Mouse (Mus musculus): ENCODE data around the gene Lcn2. TPM values are rescaled to one million over a fixed set of nuclear protein-coding genes. Genes with fewer than 3 reads are reported as not detected.

The Lcn2 gene
- total RNA-seq, 2 experiments from 2014 or later, result 1.7 to 2.1 TPM

DNA sequence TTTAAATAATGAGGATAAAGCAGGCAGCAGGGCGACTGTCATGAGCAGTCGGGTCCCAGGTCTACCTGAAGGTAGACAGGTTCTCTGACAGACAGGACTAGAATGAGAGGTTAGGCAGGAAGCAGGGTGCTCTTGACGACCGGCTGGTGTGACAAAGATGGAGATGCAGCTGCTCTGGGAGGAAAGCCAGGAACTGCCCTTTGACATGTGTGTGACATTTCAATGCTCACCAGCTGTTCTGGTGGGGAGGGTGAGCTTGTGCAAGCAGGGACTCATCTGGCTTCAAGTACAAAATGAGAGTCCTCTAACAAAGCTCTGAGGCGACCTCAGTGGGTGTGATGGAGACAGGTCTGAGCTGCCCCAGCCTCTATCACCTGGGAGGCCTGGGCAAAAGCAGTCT, 25.9 kb upstream of the Lcn2 start:
- DNase-seq (ENCODE audit: low spot score in 2 of 2), result no peak

DNA sequence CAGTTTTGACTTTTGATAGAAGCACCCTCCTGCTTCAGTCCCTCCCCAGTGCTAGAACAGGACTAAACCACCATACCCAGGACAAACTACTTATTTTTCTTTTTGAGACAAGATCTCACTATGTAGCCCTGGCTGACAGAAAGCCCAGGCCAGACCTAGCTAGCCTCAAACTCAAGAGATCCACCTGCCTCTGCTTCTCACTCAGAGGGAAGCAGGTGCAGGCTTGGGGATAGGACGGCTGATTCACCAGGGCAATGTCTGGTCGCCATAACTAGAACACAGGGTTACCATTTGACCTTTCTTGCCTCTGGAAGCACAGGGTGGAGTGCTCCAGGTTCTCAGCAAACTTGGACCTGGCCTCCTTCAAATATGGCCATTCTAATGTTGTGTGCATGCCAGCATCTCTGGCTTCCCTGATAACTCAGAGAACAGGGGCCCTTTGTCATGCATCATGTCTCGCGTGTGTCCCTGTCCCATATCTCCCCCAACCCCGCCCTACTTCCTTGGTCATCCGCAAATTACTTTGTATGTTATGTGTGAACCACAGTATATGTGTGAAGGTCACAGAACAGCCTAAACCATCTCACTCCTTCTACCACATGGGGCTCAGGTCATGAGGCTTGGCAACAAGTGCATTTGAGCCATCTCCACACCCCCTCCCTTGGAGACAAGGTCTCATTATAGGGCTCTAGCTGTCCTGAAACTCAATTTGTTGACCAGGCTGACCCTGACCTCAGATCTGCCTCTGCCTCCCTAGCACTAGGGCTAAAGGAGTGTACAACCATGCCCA, 24.9 kb upstream of the Lcn2 start:
- no peak for DNase-seq (ENCODE audit: low spot score in 2 of 2)

DNA sequence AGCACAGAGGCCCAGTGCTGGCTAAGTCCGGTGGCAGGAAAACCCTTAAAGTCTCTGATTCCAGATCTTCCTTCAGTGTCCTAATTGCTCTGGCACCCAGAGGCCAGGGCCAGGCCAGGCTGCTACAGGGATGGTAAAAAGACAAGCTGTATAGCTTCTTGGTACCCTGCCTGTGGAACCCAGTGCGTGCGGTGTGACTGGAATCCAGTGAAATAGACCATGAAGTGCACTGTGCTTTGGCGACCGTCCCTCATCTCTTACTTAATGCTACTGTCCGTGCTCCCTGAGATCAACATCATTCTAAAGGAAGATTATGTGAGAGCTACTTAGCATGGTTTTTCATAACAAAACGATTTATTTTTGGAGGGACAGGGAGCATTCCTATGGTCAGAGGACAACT, 23.4 kb upstream of the Lcn2 start:
- no peak for DNase-seq (ENCODE audit: low spot score in 2 of 2)

DNA sequence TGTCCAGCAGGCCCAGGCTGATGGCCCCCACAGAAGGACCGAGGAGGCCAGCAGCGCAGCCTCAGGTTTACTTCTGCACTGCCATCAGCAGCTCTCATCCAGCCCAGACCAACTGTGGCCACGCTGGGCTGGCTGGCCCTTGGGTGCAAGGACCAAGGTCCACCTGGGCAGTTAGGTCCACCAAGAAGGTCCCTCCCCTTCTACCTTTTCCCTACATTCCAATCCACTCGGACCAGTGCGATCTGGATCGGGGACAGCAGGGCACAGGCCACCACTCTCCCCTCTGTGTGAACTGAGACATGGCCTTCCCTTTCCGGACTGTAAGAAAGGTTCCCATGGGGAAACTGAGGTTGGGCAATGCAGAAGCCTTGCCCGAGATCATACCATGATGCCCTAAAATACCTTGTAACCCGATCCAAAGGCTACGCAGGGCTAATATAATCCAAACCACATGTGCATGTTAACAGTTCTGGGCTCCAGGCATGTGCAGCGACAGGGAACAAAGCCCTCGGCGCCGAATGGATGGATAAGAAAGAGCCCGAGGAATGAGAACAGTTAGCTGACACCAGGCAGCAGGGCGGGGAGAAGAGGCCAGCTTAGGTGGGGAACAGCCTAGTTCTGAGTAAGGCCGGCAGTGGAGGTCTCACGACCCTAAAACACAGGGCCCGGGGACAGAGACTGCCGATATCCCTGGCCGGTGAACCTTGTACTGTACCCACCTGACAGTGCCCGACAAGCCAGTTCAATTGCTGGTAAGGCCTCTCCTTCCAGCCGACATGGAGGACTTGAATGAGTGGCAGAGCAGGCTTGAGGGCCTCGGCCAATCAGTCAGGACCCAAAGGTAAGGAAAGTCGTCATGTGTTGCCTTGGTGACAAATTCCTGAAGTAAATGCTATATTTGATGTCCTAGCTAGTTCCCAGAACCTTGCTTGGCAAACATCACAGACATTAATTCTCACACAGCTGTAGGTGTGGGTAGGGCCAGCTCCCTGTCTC, 20.7 kb upstream of the Lcn2 start:
- no peak for DNase-seq (ENCODE audit: low spot score in 2 of 2)

DNA sequence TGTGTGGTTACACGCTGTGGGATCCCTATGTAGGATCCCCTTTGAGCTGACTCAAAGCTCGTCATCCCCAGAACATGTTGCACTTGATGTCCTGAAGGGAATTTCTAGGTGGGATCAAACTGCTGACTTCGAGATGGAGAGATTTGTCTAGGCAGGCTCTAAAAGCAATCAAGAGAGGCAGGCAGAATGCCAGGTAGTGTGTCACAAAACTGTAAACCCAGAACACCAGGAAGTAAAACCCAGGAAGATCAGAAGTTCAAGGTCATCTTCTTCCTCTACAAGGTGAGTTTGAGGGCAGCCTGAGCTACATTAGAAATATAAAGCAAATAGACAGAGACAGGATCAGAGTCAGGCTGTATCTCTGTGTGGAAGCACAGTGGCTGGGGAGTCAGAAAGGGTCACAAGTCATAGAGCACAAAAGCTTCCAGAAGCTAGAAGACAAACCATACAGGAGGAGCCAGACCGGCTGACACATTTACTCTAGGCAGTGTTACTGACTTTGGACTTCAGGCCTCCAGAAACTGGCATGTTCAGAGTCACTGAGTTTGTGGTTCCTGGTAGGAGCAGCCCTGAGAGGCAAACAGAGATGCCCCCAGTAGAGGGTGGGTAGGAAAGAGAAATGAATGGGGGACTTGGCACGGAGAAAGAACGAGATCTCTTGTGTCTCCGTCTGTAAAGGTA, 19.2 kb upstream of the Lcn2 start:
- no peak for DNase-seq (ENCODE audit: low spot score in 2 of 2)

DNA sequence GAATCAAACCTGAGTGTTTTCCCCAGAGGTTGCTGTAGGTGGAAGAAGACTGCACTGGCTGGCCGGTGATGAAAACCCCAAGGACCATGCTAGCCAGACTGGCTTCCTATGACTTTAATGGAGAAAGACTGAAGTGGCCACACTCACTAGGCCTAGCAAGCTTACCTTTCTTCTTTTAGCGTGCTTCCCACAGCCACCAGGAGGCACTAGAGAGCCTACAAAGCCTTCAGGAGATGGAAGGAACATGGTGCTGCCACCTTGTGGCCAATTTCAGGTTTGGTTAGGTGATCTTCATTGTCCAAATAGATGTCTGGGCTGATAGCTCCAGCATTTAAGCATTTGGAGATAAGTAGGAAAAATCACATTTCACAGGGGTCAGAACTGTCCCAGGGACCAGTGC, 16.6 kb upstream of the Lcn2 start:
- peak; percentile 95 to 96 for DNase-seq (ENCODE audit: low spot score in 2 of 2)

DNA sequence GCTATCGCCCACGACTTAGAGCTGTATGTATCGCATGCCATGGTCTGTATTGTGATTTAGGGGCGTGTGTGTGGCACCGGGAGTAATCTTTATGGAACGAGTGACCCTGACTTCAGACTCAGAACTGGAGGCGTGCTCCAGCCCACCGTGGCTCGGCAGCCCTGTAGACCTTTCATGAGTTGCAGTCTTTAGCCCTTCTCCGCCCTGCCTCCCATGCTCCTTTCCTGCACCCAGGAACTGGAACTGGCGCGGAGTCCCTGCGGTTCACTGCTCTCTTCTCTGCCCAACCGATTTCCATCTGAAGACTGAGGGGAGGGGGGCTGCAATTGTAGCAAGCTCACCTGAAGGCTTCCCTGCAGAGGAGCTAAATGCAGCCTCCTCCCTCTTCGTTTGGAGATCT, 8.6 kb upstream of the Lcn2 start:
- no peak for DNase-seq (ENCODE audit: low spot score in 2 of 2)

DNA sequence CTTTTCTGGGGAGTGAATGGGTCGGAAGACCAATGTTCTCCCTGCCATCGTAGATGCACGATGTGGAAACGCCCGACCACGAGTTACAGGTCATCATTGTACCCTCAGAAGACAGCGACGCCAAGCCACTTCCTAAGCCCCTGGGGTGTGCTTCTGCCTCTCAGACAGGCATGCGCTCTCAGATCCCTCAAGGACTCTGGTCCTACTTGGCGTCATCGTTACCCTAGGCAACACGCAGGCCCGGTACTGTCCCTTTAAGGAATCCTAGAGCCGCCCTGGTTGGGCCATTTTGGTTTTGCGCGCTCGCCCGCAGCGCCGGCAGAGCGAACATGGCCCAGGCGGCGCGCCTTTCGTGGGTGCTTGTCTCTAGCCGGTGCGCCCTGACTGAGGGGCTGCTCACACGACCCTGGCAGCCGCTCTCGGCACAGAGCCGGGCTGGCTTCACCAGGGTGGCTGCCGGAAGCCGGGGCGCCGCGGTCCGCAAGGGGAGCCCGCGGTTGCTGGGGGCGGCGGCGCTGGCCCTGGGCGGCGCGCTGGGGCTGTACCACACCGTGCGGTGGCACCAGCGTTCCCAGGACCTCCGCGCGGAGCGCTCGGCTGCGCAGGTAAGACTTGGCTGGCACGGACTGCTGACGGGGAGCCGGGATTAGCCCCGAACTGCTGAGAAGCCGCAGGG, 8.0 kb upstream of the Lcn2 start:
- peak; percentile 82 to 84 for DNase-seq (ENCODE audit: low spot score in 2 of 2)

DNA sequence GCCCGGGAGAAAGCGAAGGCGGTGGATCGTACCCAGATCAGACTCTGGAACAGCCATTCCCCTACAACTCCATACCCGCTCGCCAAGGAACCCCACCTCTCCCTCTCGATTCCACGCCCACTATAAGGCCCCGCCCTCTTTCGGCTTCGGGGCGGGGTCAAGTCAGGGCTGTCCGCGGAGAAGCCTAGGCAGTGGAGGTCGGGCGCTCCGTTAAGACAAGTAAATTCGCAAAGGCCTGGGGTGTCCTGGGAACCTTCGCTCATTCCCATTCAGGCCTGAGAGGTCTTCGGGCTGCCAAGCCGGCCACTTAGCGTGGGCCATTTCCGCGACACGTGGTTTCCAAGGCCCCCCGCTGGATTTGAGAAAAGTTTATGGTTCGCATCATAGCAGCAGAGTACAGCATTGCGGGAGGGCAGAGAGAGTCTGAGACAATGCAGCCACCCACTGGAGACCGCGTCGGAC, 7.5 kb upstream of the Lcn2 start, which contains the start of gene Ptges2:
TSS of gene Ptges2 (plus strand) at position 413 of the 462 bp plus-strand sequence.
- peak; percentile 95 to 96 for DNase-seq (ENCODE audit: low spot score in 2 of 2)

DNA sequence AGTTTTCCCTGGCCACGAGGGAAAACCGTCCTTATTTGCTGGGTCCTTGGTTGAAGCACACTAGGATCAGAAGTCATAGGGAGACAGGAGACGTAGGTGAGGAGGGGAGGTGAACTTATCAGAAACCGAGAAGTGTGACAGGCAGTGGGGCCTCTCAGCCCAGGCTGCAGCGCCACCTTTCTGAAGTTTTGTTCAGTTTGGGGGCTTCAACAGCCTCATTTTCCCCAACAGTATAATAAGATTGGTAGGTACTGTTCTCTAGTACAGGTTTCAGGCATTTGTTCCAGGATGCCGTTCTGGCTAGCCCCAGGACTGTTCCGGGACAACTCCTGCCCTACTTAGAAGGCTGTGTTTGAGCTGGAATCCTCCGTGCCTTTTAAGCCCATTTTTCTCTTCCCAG, 6.9 kb upstream of the Lcn2 start:
- DNase-seq (ENCODE audit: low spot score in 2 of 2), result peak in 1 of 2 experiments; percentile 31

DNA sequence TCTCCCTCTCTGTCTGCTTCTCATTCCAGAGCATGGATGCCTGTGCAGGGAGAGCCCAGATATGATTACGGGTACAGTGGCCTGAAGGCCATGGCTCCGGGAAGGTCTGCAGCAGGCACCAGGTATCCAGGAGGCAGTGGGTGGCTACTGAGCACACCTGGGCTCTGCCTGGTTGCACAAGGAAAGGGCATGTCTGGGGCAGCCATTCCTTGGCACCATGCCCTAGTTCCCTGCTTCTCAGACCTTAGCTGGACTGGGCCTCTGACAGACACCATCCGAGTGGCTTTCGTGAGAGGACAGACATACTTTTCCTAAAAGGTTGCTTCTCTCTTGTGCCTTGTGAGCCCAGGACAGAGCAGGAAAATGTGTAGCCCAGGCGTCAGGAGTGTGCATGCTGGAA, 4.0 kb upstream of the Lcn2 start:
- DNase-seq (ENCODE audit: low spot score in 2 of 2), result no peak

DNA sequence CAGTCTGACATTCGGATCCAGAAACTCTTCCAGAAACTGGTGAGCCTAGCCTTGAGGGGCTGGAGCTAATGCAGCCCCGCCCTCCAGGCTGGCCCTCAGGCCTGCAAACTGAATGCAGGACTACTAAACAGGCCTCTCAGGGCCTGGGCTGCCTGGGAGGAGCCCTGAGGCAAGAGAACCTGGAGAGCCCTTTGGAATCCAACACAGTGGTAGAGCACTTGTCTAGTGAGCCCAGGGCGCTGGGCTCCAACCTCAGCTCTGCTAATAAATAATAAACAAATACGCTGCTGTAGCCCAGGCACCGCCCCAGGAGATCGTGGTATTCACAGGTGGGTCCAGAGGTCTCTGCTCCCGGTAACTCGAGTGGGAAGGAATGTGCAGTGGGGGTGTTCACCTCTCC, 2.8 kb upstream of the Lcn2 start:
- DNase-seq (ENCODE audit: low spot score in 2 of 2), result no peak

DNA sequence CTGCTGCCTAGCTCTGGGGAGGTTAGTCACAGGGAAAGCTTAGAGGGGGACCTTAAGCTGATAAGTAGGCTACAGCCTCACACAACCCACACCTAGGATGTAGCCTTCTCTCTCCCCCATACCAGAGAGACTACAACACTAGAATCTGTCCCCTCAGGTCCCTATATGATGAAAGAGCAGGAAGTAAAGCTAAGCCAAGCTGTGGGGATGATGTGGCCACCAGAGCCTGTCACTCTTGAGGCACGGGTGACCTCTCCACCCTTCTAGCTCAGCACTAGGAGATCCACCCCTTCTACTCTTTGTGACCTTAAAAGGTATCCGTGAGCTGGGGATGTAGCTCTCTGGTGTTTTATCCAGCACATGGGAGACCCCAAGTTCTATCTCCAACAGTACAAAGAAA, 1.1 kb upstream of the Lcn2 start:
- no peak for DNase-seq (ENCODE audit: low spot score in 2 of 2)

DNA sequence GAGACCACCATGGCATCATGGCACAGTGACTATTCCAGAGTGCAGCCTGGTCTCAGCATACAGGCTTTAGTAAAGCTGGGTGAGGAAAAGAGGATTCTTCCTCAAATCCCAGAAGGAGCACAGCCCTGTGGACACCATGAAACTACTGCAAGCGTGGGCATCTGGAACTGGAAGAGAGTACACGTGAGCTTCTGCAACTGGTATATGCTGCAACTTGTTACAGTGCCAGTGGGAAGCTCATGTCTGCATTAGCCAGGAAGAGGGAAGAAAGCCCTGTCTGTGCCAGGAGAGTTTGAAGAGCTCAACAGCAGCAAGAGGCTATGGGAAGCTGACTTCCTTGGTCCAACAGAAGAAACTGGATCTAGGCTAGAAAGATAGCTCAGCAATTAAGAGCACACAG, 5.4 kb downstream of the Lcn2 start:
- no peak for DNase-seq (ENCODE audit: low spot score in 2 of 2)

DNA sequence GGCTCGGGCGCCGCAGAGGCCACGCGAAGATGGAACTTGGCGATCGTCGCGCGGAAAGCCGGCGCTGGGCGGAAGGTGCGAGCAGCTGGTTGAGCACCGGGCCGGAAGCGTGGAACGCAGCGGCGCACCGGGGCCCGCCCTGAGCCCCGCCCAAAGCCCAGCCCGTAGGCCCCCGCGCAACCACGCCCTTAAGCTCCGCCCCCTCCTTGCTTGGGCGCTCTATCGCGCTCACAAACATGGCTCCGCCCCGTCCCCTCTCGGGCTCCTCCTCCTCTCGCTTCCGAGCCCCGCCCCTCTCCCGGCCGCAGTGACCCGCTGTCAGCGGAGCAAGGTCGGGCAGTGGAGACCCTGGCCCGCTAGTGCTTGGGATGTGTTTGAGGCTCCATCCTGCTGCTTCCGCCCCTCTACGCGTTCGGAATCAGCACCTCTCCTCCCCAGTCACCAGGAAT, 6.3 kb downstream of the Lcn2 start, which contains the start of gene 1110008P14Rik:
TSS of gene 1110008P14Rik (minus strand) at position 164 of the 449 bp plus-strand sequence.
- peak; percentile 95 to 97 for DNase-seq (ENCODE audit: low spot score in 2 of 2)

DNA sequence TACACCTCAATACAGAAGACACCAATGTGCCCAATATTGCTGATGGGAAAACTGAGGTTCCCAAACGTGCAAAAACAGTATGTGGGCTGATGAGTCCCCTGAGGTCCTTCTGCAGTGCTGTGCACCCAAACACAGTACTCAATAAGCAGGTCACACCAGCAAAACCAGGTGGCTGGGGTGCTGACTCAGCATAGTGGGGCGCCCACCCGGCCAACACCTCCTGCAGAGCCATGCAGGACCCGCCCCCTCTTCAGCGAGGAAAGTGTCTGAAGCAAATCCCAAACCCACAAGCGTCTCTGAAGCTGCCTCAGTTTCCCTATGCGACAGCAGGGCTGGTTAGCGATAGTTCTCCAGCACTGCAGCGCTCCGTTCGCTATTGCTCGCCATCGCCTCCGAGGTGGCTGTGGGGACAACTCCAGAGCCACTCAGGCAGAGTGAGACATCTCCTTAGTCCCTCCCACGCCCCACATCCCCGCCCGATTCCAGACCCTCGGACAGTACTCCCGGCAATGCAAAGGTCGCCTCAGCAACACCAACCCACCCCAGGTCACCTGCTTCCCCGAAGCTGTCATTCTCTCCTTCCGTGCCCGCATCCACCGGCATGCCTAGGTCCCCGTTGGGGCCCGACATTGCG, 6.8 kb downstream of the Lcn2 start:
- no peak for DNase-seq (ENCODE audit: low spot score in 2 of 2)

DNA sequence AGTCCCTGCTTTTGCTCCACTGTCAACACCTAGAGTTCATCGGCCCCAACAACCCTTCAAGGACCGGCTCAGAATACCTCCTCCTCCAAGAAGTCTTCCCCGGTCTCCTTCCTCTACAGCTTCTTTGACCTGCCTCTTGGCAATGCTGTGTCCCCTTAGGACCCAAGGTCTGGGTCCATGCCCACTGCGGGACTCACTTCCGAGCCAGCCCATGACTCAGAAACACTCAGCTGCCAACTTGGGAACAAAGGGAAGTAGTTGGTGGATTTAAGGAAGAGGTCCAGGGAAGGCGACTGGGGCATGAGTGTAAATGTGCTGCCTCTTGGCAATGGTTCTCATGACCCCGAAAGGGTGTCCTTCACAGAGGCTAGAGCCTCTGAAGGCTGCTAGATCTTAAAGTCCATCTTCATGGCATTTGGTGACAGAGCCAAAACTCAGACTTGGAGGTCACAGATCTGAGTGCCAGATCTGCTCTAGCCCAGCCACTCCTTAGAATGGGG, 8.0 kb downstream of the Lcn2 start:
- peak; percentile 50 to 55 for DNase-seq (ENCODE audit: low spot score in 2 of 2)

DNA sequence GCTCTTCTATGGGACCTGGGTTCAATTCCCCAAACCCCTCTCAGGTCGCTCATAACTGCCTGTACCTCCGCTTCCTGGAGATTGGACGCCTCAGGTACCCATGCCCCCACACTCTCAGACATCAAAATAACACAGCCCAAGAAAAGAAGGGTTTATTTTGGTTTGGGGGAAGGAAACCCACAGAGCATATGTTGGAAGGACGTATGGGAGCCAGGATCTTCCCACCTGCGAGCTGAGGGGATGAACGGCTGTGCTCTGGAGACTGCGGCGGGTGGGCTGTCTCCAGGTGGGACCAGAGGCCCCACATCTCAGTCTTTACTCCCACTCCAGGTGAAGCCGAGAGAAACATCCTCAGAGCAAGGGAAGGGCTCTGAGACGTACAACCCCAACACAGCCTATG, 11.1 kb downstream of the Lcn2 start:
- DNase-seq (ENCODE audit: low spot score in 2 of 2), result no peak

DNA sequence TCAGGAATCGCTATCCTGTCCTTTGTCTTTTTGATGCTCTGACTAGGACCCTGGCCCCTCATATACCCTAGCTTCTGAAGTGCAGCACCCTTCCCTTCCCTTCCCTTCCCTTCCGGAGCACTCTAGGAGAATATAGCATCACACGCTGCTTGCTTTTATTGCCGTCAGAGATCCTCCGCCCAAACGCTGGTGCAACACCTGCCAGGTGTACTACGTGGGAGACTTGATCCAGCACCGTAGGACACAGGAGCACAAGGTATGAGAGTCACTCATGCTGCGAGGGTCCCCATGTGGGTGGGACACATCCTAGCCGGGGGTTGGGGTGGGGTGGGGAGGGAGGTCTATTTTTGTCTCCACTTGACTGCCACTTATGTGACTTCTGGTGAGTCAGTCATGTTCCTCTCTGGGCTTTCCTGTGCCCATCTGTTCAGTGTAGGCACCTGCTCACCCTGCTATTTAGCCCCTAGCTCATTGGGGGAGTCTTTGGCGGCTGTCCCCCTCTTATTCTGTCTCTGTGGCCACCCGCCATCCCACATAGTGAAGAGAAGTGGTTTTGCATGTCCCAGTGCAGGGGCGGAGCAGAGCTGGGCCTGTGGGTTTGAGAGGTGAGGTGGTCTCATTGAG, 12.6 kb downstream of the Lcn2 start:
- no peak for DNase-seq (ENCODE audit: low spot score in 2 of 2)

Measured in adrenal gland, adult 18-20 months (tissue).